In genomic region chr17:31007357-31007756, GRCm38 (mm10) we compare ENCODE assay signal across 21 mouse cellular contexts. TPM values are rescaled to one million over a fixed set of nuclear protein-coding genes. Genes with fewer than 3 reads are reported as not detected.
"Had no signal": no experiment of that assay in that cellular context is flagged by ENCODE, and none has a peak within 500 bp of the region (broad histone marks: within the 10 kb centered on the region; RNA-seq: fewer than 3 reads in every experiment).

No protein-coding gene starts in this region.

- H3K27me3 ChIP-seq: neural tube, embryonic 15.5 days; stomach, embryonic 15.5 days had no signal

- H3K4me1 ChIP-seq: stomach, embryonic 15.5 days had no signal

- H3K9ac ChIP-seq: neural tube, embryonic 15.5 days; stomach, embryonic 15.5 days had no signal

- DNase-seq: retina, postnatal 1 day; right cerebral cortex, adult 18-20 months; right cerebral cortex, postnatal 14 days; right cerebral cortex, postnatal 25 days; right cerebral cortex, postnatal 4 days; spleen, adult 18-20 months; thymus, adult 18-20 months; thymus, adult 2 months; thymus, postnatal 14 days; thymus, postnatal 25 days; thymus, postnatal 36 days; thymus, postnatal 4 days had no signal

- H3K4me2 ChIP-seq: neural tube, embryonic 15.5 days; stomach, embryonic 15.5 days had no signal

- H3K4me3 ChIP-seq: neural tube, embryonic 15.5 days; stomach, embryonic 15.5 days had no signal

- H3K9me3 ChIP-seq: neural tube, embryonic 15.5 days; stomach, embryonic 15.5 days had no signal

- H3K36me3 ChIP-seq: neural tube, embryonic 15.5 days; stomach, embryonic 15.5 days had no signal

- H3K27ac ChIP-seq: neural tube, embryonic 15.5 days; stomach, embryonic 15.5 days; stomach, postnatal 0 days had no signal

RNA-seq across cellular contexts. Expression of gene Umodl1, which starts 52.9 kb away (rescaled TPM):
- total RNA-seq: neutrophil, adult 5-6 weeks had no signal
- polyA plus RNA-seq: neural tube, embryonic 14.5 days; spleen, adult 2 months; stomach, embryonic 14.5 days; stomach, embryonic 15.5 days; stomach, embryonic 16.5 days; stomach, postnatal 0 days; urinary bladder, adult 2 months had no signal
